Mouse (Mus musculus) kidney, postnatal 10 days (tissue): ENCODE data around the gene Rab24.
A peak's percentile ranks its signal among the peaks of the same experiment; 100 is the strongest.

Experiments
- DNase-seq: peaks from one replicate; pipeline ENCODE4 v3.0.0; 2021; ENCODE audit warnings: mixed read lengths

Gene Rab24

DNA sequence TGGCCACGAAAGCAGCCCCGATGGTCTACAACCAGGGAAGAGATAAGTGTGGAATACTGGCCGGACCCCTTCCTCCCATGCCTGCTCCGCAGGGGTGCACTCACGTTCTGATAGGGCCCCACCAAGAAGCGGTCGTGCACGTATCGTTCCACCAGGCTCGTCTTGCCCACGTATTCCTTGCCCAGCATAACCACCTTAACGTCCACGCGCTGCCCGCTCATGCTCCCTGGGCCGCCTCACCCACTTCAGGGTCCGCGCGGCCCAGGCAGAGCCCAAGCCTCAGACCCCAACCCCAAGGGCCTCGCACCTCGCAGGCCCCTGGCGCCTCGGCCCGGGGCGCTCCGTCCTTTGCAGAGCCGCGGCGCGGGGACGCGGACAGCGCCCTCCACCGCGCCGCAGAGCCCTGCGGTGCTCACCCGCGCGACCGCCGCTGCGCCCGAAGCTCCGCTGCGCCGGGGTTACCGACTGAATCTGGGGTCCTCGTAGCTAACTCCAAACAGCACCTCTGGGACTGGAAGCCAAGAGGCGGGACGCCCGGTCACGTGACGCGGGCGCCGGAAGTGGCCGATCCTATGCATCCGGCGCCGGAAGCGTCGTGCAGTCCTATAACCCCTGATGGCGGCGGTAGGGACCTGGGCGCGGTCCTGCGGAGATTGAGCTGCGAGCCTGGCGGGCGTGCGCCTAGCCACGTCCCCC, at the start of gene Rab24:
Rab24 (minus strand) TSS at position 513 of the 696 bp plus-strand sequence.
- DNase-seq, result peak; percentile 95

DNA sequence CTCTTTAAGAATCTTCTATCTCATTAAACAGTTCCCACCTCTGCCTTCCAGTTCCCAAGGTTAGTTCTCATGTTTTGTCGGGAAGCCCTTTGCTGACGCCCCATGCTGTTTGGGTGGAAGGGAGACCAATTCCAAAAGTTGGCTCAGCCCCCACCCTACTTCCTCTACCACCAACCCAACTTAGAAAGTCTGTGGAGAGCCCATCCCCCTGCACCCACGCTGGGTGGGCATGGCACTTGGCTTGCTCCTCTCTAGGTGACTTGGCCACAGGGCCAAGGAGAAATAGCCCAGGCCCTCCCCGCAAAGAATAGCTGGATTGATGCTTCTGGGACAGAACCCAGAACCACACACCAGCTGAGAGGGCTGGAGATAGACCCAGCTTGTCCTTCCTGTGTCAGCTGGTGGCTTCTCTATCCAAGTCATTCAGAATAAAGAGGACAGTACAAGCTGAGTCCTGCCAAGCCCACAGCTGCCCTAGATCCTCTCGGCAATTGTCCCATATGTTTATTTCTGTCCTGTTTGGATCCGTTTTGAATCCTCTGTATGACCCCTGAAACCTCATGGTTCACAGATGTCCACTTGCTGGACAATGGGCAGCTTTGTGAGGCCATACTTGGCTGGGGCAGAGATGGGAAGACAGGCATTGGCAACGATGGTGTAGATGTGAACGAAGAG, 49.4 kb upstream of the Rab24 start:
- no peak for DNase-seq

DNA sequence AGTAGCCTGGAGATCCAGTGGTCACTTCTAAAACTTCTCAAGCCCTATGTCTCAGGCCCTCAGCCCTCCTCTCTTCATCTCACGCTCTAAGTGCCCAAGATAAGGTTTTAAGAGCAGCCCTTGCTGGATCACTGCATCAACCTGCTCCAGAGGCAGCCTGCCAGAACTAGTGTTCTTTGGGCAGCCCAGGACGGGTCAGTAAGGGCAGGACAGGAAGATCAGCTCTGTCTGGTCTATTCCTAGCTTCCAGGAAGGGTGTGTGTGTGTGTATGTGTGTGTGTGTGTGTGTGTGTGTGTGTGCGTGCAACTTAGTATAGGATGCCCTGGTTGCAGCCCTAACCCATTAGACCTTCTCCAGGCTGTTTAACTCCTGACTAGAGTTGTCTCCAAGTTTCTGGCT, 48.5 kb upstream of the Rab24 start:
- DNase-seq, result peak; percentile 66

DNA sequence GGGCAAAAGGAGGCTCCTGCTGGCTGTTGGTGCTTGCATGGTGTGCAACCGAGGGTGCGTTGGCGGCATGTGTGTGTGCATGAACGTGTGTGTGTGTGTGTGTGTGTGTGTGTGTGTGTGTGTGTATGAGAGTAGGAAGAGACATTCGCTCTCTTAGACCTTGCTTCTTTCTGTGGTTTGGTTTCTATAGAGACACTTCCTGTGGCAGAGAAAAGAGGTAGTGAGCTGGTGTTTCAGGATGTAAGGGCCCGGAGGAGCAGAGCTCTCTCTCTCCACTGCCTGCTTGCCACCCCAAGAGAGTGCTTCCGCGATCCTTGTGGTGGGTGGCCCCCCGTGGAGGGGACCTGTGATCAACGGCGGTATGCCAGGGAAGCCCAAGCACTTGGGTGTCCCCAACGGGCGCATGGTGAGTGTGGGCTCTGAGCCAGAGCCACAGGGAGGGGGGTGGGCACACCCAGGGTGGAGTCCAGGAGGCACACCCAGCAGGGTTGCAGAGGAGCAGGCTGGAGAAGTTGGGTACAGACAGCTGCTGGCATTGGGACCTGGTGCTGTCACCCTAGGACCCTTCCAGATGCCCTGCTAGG, 47.9 kb upstream of the Rab24 start, which contains the start of gene Rgs14:
Rgs14 (plus strand) TSS at position 202 of the 584 bp plus-strand sequence.
- peak; percentile 24 for DNase-seq

DNA sequence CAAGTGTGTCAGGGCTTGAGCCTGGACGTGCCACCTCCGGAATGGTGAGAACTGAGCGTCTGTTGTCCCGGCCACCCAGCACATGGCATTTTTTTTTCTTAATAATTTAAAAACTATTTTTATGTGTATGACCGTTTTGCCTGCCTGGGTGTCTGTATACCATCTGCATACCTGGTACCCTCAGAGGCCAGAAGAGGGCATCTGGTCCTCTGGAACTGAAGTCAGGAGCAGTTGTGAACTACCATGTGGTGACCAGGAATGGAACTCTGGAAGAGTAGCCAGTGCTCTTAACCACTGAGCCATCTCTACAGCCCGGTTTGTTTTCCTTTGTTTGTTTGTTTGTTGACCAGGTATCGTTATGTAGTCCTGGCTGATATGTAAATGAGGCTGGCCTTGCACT, 46.7 kb upstream of the Rab24 start:
- DNase-seq, result no peak

DNA sequence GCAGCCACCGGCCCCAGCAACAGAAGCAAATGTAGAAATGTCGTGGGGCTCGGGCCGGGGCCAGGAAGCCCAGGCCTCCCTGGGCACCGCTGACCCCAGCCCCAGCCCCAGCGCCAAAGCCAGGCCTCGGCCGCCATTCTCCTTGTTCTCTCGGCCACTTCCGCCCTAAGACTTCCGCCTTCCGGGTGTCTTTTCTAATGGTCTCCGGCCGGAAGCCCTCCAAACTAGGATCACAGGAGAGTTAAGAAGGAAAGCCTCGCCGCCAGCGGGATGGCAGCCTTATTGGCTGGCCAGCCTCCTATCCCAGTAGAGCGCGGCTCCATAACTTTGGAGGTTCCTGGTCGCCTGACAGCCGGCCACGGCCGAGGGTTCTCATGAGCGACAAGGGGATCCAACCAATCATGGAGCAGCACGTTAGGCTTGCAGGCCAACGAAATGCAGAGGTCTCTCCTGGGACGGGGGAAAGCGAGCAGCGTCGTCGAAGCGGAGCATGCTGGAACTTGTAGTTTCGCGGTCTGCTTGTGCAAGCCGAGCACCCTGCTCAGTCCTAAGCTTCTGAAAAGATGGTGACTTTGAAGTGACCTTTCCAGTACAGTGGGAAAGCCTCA, 40.8 kb upstream of the Rab24 start, which contains the start of gene Lman2:
Lman2 (minus strand) TSS at position 331 of the 608 bp plus-strand sequence.
- DNase-seq, result peak; percentile 97

DNA sequence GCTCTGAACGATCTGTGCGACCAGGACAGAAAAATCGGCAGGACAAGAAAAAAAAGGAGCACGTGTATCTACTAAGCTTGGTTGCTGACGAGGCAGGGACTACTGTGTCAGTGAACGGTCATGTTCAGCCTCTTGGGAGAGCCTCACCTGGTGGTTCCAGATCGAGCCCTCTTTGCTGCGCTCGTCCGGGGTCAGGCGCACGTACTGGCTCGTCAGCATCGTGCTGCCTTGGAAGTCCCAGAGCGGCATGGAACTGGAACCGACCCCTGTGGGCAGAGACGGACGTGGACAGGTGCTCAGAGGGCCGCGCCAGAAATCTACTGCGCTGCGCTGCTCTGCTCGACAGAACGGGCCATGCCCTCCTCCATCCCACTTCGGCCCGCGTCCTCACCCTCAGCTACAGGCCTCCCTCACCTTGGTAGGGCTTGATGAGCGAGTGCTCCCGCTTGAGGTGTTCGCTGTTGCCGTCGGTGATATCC, 40.3 kb upstream of the Rab24 start:
- no peak for DNase-seq

DNA sequence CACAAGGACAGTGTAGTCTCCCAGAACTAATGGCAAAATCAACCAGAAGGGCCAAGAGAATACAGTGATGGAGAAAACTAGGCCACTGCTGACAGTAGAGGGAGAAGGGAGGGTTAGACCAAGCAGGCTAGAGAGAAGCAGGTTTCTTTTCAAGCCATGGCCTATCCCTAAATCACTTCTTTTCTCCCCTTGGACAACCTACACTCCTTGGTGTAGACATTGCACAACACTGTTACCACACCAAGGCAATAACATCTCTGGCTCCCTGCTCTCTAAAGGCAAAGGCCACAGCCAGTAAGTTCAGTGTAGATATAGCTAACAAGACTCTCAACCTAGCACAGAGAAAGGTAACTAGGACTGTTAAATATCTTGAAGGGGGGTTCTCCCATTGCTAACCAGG, 39.4 kb upstream of the Rab24 start:
- DNase-seq, result no peak

DNA sequence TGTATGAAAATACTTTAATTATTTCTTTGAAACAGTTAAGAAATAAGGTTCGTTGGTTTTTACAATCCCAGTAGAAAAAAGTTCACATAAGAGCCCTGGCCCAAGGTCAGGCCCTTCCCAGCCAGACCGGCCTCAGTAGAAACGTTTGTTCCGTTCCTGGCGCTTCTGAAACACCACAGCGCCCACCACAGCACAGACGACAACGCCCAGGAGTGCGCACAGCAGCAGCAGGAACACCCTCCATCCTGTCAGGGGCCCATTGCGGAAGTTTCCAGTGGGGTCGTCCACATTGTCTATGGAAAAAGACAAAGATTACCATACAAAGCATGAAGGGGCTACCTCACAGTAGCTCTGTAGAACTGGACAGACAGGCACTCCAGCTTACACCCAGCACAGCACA, 25.0 kb upstream of the Rab24 start:
- no peak for DNase-seq

DNA sequence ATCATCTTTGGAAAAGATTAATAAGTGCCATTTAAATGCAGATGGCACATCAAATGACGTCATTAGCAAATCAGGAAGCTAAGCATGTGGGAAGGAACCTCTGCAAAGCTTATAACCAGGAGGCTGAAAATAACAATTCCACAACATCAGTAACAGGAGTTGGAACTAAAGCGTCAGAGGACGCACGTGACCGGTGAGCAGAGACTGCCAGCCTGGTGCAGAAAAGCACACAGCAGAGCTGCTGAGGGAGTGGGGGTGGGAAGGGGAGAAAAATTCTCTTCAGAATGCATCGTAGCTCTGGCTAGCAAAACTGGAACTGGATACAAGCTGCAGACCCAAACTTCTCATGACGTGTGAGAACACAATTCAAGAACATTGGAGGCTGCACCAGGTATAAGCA, 22.5 kb upstream of the Rab24 start:
- DNase-seq, result no peak

DNA sequence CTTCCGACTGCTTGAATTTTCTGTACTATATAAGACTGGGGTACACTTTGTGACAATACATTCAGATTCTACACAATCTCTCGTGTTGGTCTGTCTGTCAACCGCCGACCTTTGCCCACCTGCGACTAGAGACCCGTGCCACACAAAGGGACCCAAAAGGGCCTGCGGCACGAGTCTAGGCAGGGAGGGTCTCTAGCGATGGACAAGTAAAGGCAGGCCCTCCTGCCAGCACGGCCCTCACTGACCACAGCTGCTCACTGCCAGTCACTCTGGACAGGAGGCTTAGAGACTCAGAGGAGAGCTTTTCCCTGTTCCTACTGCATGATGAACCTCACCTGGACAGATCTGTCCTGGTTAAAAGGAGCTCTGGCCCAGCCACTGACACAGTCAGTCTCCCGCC, 20.7 kb upstream of the Rab24 start:
- DNase-seq, result no peak

DNA sequence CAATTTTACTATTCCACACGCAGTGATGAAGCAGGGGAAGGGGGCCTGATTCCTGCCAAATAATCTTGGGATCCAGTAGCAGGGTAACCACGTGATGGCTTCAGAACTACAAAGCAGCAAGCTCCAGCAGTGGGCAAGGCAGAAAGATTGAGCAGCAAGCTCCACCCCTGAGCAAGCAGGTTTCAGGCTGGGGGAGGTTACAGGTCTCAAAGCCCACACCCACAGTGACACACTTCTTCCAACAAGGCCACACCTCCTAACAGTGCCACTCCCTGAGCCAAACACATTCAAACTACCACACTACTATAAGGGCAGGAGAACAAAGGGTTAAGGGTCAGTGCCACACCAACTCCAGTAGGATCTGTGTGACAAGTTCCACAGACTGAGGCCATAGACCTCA, 17.5 kb upstream of the Rab24 start:
- no peak for DNase-seq

DNA sequence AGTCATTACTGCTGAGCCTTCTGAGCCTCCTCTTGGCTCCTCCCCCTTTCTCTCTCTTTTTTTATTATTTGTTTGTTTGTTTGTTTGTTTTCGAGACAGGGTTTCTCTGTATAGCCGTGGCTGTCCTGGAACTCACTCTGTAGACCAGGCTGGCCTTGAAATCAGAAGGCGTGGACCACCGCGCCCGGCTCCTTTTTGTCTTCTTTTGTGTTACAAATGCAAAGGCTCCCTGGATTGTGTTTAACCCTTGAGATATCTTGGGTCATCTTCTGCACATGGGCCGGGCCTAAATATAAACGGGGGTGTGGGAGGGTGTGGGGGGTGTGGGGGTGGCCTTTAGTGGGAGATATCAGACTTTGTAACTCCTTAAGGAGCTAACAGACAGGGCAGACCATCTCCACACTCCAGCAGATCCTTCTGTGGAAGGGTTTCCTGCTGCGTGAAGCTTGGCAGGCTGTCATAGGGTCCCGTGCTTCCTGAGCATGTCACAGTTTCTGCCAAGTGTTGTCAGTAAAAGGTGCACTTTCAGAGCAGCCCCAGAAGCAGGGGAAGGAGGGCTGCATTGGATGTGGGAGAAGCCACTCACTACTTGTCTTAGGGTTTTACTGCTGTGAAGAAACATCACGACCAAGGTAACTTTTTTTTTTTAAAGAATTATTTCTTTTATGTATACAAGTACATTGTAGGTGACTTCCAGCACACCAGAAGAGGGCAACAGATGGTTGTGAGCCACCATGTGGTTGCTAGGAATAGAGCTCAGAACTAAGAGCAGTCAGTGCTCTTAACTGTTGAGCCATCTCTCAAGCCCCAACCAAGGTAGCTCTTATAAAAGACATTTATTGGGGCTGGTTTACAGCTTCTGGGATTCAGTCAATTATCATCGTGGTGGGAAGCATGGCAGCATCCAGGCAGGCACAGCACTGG, 16.6 kb upstream of the Rab24 start:
- DNase-seq, result no peak

DNA sequence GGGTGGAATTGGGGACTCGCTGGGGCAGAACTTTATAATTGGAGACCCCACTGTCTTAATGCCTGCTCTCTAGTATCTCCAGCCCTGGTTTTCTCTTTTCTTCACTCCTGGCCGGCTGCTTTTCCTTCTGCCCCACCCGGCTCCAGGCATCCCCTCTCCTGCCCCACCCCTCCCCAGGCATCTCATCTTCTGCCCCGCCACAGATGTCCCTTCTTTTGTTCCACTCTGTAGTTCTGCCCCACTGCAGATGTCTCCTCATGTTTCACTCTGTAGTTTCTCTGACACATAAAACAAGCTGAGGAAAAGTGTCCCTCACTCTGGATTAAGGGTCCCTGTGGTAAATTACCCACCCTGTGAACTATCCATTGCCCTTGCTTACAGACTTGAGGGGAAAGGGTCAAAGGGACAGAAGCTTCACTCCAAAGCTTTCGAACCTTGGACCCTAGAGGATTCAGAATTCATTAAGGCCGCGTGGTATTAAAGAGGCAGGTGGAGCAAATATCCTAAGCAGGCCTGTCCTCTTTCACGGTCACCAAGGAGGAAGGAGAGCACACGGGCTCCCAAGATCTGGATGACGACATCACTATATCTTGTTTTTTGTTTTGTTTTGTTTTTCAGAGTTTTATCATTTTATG, 15.7 kb upstream of the Rab24 start:
- DNase-seq, result no peak

DNA sequence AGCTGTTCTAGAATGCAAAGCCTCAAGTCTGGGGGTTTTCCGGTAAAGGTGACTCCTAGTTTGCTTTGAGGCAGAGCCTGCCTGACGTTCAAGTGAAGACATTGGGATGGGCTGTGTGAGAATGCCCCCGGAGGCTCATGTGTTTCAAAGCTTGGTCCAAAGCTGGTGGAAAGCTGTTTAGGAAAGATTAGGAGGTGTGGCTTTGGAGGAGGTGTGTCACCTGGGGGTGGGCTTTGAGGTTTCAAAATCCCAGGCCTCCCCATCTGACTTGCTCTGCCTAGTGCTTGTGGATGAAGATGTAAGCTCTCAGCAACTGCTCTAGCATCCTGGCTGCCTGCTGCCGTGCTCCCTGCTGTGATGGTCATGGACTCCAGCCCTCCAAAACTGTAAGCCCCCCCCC, 14.0 kb upstream of the Rab24 start:
- no peak for DNase-seq

DNA sequence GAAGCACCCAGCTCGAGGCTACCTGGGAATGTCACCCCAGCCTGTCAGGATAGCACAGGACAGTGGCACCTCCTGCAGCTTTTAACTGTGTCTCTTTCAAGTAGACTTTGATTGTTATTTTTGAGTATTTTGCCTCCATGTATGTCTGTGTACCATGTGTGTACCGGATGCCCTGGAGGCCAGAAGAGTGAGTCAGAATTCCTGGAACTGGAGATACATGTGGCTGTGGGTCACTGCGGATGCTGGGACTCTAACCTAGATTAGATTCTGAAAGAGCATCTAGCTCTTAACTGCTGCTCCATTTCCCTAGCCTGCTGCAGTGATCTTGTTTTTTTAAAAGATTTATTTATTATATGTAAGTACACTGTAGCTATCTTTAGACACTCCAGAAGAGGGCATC, 10.6 kb upstream of the Rab24 start:
- no peak for DNase-seq

DNA sequence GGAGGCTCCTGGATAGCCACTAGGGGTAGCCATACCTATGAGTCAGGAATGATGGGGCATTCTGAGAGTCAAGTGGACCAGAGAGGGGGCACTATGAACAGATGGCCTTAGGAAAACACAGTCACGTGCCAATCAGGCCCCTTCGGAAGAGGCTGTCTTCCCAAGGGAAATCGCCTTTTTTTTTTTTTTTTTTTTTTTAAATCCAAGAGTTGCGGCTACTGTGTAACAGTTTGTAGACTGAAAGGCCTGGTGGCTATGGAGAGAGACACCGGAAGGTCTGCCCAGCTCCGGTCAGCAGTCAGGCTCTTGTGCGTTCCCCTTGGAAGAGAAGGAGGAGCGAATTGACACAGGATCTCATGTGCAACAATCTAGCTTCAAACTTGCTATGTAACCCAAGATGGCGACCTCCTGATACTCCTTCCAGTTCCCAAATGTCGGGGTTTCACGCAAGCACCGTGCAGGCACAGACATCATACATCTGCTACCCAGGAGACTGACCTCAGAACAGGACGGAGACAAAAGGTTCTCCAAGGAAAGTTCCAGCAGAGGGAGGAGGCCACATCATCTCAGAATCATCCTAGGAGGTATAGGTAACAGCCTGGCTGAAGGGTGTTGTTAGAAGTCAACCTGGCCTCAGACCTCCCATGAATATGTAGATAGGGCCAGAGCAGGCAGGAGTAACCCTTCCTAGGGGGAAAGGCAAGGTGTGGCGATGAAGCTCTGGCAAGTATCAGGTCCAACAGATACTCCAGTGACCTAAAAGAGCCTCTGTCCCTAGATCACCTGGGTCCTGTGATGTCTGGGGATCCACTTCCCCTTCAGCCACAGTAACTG, 9.0 kb upstream of the Rab24 start:
- DNase-seq, result no peak

DNA sequence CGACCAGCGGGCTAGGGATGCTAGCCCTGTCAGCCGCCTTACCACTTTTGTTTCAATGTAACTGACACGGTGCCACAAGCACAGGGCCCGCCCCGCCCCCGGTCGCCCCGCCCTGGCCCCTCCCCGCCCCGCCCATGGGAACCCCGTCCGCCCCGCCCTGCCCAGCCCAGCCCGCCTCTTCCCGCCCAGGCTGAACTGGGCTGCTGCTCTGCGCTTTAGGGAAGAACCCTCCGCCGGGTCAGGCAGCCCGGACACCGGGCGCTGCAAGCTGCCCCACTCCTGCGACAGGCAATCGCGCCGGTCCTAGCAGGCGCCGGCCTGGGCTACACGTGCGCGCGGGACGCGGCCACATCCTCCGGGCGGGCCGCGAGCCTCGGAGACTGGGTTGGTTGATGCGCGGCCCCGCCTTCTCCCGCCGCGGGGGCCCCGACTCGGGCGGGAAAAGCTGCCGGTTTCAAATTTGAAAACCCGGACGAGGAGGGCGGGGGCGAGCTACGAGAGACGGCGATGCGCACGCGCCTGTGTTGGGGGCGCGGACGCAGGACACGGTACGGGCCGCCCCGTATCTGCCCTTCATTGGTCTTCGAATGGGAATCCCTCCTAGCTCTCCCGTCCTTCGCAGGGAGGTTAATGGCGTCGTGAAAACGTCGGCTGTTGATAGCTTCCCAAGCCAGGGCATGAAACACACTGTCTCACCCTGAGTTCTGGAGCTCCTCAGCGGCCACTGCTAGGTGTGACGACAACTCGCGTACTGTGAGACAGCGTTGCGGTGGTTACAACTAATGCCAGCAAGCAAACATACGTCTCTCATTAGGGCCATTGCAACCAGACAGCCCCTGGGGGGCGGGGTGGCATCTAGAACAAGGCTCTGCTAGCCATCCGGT, 8.2 kb upstream of the Rab24 start, which contains the start of gene Mxd3:
Mxd3 (minus strand) TSS at position 141 of the 884 bp plus-strand sequence.
- DNase-seq, result peak; percentile 91

DNA sequence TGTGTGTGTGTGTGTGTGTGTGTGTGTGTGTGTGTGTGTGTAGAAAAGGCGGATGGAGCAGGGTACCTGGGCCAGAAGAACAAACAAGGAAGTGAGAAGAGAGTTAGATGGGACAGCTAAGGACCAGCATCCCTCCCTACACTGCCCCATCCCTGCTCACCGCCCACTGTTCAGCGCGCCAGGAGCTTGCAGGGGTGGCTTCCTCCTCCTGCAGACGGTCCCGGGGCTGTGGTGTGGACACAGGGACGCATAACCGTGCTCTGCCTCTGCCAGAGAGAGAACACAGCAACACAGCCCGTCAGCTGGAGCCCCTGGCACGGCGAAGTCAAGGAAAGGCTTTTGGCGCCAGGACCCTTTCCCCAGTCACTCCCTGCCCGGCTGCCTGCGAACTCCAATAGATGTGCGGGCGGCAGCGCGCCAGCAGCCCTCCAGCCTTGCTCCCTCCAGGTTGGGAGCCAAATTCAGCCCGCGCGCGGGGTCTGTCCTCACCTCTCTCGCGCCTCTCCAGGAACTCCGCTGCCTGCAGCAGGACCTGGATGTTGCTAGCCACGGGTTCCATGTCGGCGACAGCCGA, 7.5 kb upstream of the Rab24 start:
- no peak for DNase-seq
